Mouse (Mus musculus): Measurements from ENCODE around the gene Rbm44.

- TF ChIP-seq CTCF (IDR thresholded peaks at IDR 0.05; ENCODE audit: low read depth) (no peak; the same call in 1 of the 2 replicates), EP300 (IDR thresholded peaks at IDR 0.05; ENCODE audit: low read depth) (peak; percentile 90)
Measured at GRCm38 (mm10) chr1:91211591-91212008, 66.7 kb downstream of the Rbm44 start.
